Mouse (Mus musculus) left cerebral cortex, adult 9 months (tissue): ENCODE measurements at regions not wholly inside any gene's neighbourhood (a gene's known extent, or its start where the extent isn't known, plus 50 kb on each side); places are given as distances from the start of the nearest gene placed in this dataset.

Experiments used
- DNase-seq, 2 experiments: peaks; one replicate each; pipeline ENCODE4 v3.0.0; 2022; ENCODE audit warnings: low spot score in 2 of 2

DNA sequence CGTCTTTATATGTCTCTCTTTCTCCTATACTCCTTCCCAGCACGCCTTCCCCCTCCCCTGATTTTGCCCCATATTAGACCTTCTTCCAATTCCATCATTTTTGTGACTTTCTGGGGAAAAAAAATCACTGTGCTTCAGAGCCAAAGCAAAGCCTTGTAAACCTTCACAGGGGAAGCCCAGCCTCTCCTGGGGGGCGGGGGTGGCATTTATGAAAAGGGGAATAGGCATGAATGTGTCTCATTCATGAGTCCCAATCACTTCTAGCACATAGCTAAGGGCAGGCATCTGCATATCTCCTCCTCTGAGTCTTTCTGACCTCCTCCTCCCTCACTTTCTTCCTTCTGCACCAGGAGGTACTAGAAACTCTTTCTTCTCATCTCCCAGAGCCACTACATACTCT is 149.8 kb downstream of the Adamts15 start:
- DNase-seq: no peak

DNA sequence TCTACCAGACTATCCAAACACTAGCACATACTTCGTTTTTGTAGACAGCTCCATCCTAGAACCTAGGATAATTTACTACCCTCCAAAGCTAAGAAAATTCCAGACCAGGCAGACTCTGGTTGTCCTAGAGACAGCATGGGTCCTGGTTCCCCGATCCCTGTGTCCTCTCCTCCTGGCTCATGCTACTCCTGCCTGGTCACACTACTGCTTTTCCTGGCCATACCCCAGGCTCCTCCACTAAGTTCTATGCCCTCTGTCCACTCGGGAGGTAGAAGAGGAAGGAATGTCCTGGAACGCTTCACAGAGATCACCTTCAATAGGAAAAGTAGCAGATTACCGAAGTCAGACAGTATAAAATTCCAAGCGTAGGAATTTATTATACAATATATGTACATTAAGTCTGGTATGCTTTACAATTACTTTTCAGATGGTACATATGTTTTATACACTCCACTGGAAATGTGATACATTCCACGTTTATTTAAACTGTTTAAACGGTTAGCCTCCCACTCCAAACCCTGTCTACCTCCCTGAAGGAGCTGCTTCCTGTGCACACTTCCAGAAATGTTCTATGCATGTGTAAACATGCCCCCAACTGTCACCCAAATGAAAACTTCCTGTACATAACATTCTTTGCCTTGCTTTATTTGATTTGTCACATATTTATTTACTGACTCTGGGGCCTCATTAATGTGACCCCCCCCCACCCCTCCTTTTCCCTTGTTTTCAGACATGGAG is 151.6 kb downstream of the Adamts15 start:
- no peak for DNase-seq

DNA sequence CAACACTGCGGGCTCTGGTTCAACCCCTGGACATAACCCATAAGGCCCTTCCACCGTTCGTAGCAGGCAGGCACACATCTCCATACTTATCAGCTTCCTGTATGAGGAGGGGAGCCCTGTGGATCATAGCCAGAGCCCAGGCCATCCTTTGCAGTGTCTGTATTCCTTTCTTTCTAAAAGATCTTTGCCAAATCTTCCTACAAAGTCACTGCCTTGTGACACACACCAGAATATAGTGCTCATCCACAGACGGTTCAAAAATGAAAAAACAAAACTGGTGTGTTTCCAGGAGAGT is 152.9 kb downstream of the Adamts15 start:
- no peak for DNase-seq

DNA sequence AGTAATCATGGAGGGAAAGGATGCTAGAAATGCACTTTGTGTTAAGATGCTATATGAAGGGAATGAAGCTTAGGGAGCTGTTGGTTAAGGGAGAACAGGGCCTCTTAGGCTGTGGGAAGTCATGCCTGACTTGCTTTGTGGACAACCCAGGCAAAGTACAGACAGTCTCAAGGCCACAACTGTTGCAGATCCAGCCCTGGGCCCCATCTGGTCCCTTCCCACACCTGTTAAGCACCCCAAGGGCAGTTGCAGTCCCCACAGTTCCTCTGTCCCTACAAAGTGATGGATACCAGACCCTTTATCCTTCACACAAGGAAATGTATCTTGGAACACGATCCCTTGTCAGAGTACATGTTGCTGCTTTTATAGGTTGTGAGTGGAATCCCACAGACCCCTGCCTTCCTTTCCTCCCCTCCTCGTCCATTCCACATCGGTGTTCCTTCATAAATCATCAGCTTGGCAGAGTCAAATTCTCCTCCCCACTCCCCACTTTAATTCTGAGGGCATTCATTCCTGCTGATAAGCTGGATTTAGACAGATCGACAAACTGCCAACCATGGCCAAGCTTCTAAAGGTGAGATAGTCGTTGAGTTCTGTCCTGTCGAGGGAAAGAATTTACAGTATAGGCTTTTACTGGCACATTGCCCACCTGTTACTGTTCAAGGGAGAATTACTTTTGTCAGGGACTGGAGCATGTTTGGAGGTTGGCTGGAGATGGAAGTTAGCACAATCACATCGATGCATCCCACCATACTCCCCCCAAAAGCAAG is 153.4 kb downstream of the Adamts15 start:
- no peak for DNase-seq

DNA sequence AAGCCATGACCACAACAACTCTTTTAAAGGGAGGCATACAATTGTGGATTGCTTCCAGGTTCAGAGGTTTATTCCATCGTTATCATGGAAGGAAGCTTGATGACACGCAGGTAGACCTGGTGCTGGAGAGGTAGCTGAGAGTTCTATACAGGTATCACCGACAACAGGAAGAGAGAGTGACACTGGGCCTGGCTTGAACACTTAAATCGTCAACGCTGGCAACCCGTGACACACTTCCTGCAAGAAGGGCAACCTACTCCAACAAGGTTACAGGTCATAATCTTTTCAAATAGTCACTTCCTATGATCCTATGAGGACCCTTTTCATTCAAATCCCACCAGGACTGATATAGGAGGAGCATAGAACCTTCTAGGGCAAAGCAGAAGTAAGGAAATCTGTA is 155.6 kb downstream of the Adamts15 start:
- no peak for DNase-seq

DNA sequence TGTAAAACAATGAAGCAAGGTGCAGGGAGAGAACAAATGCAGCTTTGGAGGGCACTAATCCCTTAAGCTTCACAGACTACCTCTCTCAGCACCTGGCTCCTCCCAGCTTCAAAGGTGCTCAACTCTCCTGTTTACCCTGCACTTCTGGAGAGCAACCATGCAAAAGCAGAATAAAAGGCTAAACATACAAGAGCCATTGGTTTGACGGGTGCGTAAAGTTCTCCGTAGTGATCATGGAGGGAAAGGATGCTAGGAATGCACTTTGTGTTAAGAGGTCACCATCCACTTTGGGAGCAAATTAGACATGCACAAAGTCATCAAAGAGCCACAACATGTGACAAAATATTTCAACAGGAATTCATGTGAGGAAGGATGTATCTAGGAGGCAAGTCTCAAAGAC is 156.1 kb downstream of the Adamts15 start:
- DNase-seq: no peak

DNA sequence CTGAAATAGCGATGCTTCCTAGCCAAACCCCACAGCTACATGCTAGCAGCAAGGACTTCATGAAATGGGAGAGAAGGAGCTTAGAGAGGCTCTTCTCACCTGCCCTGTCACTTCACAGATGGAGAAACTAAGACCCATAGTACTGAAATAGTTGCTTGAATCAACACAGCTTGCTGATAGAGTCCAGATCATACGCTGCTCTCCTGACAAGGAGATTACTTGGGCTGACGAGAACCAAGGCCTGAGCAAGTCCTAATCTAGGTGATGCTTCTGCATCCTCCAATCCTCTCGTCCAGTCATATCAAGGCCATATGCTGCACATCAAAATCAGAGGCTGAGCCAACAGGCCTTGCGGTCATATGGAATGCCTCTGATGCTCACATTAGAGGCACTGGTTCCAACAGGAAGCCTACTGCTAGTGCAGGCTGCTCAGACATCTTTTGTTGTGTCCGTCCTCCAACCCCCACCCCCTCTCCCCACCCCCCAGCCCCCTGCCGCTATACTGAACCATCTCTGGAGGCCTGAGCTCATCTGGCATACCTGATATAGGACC is 157.2 kb downstream of the Adamts15 start:
- no peak for DNase-seq

DNA sequence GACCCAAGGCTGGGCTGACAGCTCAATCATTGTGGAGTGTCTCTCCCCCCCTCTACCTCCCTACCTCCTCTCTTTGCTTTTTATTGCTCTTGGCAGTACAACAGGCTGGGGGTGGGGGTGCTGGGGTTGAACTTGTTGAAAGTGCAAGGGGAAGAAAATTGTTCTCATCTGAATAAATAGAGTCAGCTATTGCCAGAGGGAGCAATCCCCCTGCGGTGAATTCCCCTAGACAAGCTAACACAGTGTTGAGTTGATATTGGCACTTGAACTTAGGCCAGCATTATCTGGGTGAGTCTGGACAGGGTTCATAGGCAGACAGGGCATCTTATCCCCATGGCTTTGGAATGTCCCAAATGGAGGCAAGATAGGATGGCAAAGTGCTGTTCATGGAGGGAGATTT is 159.3 kb downstream of the Adamts15 start:
- DNase-seq: no peak

DNA sequence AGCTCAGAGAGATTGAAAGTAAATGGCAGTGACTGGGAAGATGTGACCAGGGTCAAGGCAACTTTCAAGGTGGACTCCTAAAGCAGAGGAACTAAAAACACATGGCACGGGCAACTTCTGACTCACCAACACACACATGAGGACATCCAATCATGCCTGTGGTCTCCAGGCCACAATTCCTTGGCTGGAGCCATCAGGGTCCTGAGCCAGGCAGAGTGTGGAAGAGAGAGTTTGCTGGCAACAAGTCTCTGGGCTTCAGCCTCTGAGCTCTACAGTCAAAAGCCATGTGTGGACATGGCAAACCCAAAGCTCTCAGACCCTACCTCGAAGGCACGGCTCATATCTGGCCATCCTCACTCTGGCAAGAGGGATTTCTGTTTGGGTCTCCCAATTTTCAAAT is 164.1 kb downstream of the Adamts15 start:
- no peak for DNase-seq

DNA sequence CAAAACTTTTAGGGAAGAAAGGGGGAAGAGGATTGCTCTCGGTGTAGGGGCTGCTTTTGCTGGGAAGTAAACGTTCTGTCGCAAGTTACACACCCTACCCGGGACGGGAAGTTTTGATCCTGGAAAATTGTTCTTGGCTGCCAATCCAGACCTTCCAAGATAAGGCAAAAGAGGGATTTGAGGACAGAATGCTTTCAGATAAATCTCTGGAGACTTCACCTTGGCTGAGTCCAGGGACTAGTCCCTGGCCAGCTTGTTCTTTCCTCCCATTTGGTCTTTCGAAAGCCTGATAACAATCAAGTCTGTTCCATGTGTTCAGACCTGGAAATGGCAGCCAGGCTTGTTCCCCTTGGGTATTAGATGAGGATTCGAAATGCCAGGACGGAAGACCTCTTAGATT is 164.8 kb downstream of the Adamts15 start:
- no peak for DNase-seq

DNA sequence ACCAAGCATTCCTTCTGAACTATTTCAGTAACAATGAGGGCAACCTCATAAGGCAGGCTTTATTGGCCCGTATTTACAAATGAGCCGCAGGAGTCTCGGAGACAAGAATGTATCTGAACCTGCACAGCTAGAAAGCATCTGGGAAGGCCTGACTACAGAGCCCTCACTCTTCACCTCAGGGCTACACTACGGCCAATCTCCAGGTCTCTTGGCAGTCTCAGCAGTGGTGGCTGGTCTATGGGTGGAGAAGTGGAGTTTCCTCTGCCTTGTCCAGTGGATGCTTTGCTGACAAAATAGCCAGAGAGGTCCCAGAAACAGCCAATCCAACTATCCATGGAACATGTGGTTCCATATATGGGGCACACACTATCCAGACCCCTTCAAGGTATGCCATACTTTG is 165.5 kb downstream of the Adamts15 start:
- DNase-seq: no peak

DNA sequence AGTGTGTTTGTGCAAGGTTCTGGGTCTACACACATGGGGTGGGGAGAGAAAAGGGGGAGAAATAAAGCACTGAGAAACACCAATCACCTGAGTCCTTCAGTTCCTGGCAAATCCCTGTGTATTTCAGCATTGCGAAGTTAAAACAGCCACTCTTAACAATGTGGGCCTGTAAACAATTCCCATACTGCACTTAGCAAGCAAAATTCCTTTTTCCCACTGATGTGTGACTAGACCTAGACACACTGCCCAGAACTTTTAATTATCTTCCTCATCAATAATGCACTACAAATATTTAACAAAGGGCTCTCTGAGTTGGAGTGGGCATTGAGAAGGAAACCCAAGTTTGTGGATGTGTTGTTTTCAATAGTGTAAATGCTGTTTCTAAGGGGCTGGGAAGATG is 166.7 kb downstream of the Adamts15 start:
- no peak for DNase-seq

DNA sequence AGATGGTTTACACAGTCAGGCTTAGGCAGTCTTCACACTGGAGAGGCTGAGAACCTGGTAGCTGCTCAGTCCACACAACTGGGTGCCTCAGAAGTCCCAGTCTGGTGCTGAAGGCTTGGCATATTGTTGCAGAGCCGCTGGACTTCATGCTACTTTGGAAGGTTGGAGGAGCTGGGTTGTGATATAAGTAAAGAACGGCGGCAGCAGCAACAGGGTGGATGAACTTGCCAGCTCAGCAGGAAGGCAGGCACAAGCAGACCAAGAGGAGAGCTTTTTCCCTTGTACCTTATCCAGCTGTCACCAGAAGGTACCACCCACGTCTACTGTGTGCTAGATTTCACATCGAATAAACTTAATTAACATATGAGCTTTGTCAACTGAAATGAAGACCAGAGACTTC is 167.4 kb downstream of the Adamts15 start:
- no peak for DNase-seq

DNA sequence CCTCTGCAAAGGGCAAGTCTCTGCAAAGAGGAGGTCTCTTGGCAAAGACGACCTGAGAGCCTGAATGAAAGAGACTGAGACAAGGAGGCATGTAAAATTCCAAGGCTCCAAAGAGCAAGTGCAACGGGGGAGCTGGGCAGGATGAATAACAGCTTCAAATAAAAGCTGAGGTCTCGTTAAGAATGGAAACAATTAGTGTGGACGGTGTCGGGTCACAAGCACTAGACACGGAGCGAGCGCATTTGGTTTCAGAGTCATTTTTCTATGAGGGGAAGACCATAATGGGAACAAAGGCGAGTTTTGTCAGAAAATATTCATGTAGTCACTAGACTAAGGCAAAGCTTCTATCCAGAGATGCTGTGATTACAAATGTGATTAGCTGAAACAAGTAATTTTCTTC is 178.8 kb downstream of the Adamts15 start:
- DNase-seq: no peak

DNA sequence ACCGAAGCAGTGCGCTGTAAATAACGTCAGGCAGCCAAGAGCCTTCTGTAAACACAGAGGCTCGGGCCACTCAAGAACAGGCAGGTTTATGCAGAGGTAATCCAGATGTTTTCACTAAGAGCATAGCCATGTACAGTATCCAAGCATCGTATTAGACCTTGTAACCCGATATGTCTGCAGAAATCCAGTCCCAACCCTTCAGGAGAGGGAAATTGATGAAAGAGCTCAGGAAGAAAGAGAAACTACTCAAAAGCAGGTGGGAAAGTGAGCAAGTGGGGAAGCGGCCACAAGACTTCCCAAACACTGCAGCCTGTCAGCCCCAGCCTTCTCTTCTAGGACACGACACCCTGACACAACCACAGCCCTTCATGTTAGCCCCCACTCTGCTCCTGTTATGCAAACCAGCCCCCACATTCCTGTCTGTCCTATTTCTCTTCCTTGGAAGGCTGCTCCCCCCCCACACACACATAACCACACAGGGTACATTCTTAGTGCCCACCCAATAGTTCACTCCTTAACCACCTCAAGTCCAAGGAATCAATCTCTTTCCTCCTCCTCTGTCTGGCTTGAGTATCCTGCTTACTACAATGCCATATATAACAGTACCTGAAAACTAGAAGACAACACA is 179.7 kb downstream of the Adamts15 start:
- DNase-seq: no peak

DNA sequence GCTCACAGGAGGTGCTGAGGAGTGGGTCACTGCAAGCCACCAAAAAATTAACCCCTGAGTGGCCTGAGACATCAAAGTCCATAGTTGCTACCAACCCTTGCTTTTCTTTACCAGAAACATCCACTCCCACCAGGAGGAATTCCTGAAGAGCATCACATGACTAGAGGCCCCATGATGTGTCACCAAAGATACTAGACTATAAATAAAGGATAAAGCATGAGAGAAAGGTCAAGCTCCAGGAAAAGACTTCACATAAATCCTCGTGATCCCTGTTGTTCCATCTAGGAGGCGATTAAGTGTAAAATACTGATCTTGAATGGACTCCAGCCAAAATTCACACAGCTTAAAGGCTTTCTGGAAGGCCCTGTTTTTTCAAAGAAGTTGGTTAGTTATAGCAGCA is 190.6 kb downstream of the Adamts15 start:
- no peak for DNase-seq

DNA sequence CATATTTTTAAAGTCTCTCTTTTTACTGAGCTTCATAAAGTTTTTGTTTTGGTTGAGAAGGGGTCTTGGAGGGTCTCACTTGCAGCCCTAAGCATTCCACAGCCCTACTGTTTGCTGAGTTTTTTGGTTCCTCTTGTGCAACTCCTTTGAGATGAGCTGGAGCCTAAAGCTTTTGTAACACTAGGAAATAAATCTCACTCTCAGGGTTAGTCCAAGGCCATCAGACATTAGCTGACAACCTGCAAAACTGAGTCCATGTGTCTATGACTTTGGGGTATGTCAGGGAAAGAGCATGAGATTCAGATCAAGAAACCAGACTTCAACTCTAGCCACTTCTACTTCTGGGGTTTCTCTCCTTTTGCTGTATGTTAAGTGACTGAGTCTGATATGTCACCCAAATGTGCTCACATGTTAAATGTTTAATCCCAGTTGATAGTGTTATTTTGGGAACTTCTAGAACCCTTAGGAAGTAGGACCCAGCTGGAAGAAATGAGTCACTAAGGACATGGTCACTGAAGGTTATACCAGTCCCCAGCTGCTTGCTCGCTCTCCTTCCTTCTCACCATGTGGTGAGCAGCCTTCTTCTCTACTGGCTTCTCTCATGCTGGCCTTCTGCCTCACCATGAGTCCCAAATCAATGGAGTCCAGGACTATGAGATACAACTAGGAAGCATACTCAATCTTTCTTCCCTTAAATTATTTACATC is 198.7 kb downstream of the Adamts15 start:
- DNase-seq: no peak

DNA sequence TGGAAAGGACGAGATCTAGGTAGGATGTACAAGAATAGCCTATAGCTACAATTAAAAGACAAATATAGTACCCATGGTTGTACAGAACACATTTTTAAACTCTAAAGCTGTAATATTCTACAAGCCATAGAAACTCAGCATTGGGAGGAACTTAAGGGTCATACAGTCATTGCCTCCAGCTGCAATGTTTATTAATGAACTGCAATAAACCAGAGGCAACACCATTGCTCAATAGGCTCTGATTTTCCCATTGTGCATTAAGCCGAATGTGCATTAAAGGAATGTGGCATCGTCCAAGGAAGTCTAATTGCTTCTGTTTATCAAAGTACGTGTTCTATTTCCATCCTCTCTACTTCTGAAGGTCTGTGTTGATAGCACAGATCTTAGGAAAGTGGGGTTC is 200.4 kb downstream of the Adamts15 start:
- DNase-seq: no peak

DNA sequence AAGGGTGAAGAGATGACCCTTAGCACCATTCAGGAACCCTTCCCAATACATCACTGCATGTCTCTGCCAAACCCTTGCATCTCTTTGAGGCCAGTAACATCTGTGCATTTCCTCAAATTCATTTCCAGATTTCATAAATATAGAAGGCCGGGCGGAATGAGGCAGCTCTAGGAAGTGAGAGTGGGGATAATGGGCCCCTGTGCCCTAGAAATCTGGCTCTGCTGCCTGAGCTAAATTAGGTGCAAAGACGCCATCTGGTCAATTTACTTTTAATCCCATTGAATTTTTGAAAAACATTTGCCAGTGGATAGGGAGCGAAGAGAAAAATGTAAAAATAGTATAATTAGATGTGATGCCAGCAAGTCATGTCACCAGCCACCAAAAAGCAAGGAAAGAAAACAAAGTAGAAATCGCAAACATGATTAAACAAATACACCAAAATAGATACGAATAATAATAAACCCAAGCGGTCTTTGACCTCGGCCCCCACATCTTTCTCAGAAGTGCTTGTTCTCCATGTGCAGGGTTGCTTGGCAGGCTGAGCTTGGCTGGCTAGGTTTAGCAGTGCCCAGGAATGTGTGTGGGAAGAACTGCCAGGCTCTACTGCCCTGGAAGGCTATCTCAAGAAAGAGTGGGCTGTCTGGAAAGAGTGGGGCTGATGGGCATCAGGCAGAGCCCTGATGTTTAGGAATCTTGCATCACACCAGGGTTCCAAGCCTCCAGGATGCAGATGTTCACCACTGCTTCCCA is 205.7 kb downstream of the Adamts15 start:
- no peak for DNase-seq

DNA sequence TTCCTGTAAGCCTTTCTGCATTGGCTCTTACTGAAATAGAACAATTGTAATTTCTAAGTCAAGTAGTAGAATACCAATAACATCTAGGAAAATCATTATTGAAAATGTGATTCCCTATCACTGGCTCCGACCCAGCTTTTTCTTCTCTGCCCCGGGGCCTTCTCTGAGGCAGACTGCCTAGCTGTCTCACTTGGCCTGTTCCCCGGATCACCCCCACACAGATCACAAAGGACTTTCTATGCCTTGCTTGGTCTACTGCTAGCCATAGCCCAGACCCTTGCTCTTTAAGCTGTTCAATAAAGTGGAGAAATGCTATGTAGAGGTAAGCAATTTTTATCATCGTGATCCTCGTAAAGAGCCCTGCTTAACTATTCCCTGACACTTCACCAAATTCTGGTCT is 212.1 kb downstream of the Adamts15 start:
- DNase-seq: no peak

DNA sequence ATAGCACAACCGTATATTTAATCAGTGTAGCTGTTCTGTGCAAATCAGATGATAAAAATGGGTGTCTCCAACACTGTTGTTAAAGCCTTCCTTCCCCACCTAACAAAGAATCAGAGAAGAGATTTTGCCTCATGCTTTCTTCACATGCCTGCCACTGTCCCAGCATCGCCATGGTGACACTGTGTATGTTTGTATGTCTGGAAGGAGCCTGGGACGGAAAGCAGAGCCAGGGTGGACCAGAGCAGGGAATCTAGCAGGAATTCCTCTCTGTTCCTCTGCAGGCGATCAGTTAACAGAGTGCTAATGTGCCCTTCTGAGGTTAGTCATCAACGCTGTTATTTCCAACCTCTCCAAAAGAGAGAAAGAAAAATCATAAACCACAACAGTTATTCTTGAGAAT is 222.4 kb downstream of the Adamts15 start:
- DNase-seq: no peak

DNA sequence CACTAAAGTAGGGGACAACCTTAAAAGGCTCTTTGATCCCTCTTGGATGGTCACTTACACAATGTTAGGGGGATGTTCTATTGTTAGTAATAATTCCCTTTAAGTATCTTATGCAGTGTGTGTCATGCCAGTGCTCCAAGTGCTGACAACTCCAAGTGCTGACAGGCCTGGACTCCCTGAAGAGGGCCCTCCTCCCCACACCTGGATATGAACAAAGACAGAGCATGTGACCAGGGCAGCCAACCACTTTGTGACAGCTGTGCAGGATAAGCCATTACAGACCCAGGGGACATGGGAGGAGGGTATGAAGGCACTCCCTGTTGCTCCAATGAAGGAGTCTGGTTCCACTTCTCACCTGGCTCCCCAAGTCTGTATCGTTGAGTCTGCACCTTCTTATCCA is 224.7 kb downstream of the Adamts15 start:
- no peak for DNase-seq
